ENCODE assay signal across 10 mouse cellular contexts in genomic region chr8:44694861-44695260, GRCm38 (mm10).
A peak's percentile ranks its signal among the peaks of the same experiment; 100 is the strongest.
DNase-seq lines count a peak whose midpoint lies in the region; ATAC-seq and TF ChIP-seq lines count a peak whose summit lies in the region.
"Had no signal": no experiment of that assay in that cellular context is flagged by ENCODE, and none has a peak within 500 bp of the region (broad histone marks: within the 10 kb centered on the region; RNA-seq: fewer than 3 reads in every experiment).

No protein-coding gene starts in this region.

- 0 out of 2 replicates have a peak overlapping the region, but pooled peaks have one; percentile 2 for H3K4me2 ChIP-seq in intestine, embryonic 15.5 days (replicated peaks)
- H3K4me2 ChIP-seq in intestine, embryonic 16.5 days (ENCODE audit: low read depth, low read length): no peak overlapping the region

- H3K4me3 ChIP-seq in intestine, embryonic 15.5 days (replicated peaks): no peak overlapping the region
- H3K4me3 ChIP-seq in intestine, embryonic 16.5 days (ENCODE audit: low read length): no peak overlapping the region
- H3K4me3 ChIP-seq: erythroblast, embryonic 14.5 days had no signal

- no peaks in the 10 kb centered on the region for H3K9me3 ChIP-seq in intestine, embryonic 15.5 days
- H3K9me3 ChIP-seq in intestine, embryonic 16.5 days (ENCODE audit: control insufficient read depth, low read length): no peaks in the 10 kb centered on the region

- no peak for TF ChIP-seq CTCF in brain, embryonic 14.5 days (IDR thresholded peaks at IDR 0.05; ENCODE audit: borderline replicate concordance, extremely low read depth, insufficient read depth, insufficient read length)

- no peak for ATAC-seq in intestine, embryonic 15.5 days
- no peak for ATAC-seq in intestine, embryonic 16.5 days

- no peaks in the 10 kb centered on the region for H3K36me3 ChIP-seq in intestine, embryonic 15.5 days
- no peaks in the 10 kb centered on the region for H3K36me3 ChIP-seq in intestine, embryonic 16.5 days (ENCODE audit: control insufficient read depth, insufficient read depth, low read length)

- peak; percentile 59 for DNase-seq in brain, embryonic 14.5 days (ENCODE audit: low read depth)
- DNase-seq in cerebellum, postnatal 14 days: peak; percentile 18 to 41
- DNase-seq in heart, postnatal 10 days: peak; percentile 55 to 75
- no peak for DNase-seq in testis, postnatal 14 days (ENCODE audit: low spot score)
- no peak for DNase-seq in spleen, postnatal 14 days (ENCODE audit: low spot score in 2 of 2)
- DNase-seq: thymus, postnatal 36 days had no signal

- intact Hi-C loops in heart, postnatal 10 days (cut with DNase I): loop anchor here (2.0 to 10.0 kb wide), 3 partner anchors 107 to 300 kb away; partner anchors contain the start of gene Fat1

- WGBS in intestine, embryonic 15.5 days: 40% methylated on average over 9 of the region's 9 CpGs
- WGBS in intestine, embryonic 16.5 days: 49% methylated on average over 9 of the region's 9 CpGs

- H3K27me3 ChIP-seq in intestine, embryonic 15.5 days (replicated peaks): no peaks in the 10 kb centered on the region
- no peaks in the 10 kb centered on the region for H3K27me3 ChIP-seq in intestine, embryonic 16.5 days (replicated peaks; ENCODE audit: control insufficient read depth, insufficient read depth, low read length)

- TF ChIP-seq POLR2A in brain, embryonic 14.5 days (IDR thresholded peaks at IDR 0.05; ENCODE audit: borderline replicate concordance, extremely low read depth, insufficient read depth, insufficient read length, poor library complexity, severe bottlenecking): no peak

- H3K9ac ChIP-seq in intestine, embryonic 15.5 days: no peak overlapping the region
- H3K9ac ChIP-seq in intestine, embryonic 16.5 days (ENCODE audit: low read depth, low read length): no peak overlapping the region

- peaks cover 12% of the 10 kb centered on the region; the same call in 1 of the 2 replicates for H3K4me1 ChIP-seq in intestine, embryonic 15.5 days (replicated peaks)
- H3K4me1 ChIP-seq in intestine, embryonic 16.5 days (ENCODE audit: control insufficient read depth, insufficient read depth, low read length): peaks cover 12% of the 10 kb centered on the region

- no peak overlapping the region for H3K27ac ChIP-seq in intestine, embryonic 15.5 days
- no peak overlapping the region for H3K27ac ChIP-seq in intestine, embryonic 16.5 days (ENCODE audit: low read length)
- H3K27ac ChIP-seq: kidney, postnatal 0 days had no signal

Comparison
In these comparisons a context has a peak if more than half of its experiments do, and no peak if none do; other contexts are left out.
1. DNase-seq: peak in brain, embryonic 14.5 days (single experiment), cerebellum, postnatal 14 days (2 of 2) and heart, postnatal 10 days (2 of 2); none in testis, postnatal 14 days (single experiment) and spleen, postnatal 14 days (0 of 2).